Mouse (Mus musculus) kidney, postnatal 25 days (tissue): Measurements from ENCODE around the gene Ppp1r14d.

Experiments used
- DNase-seq, 2 experiments: peaks; one replicate each; pipeline ENCODE4 v3.0.0; 2021; ENCODE audit warnings: mixed read lengths in 2 of 2

The Ppp1r14d gene

DNA sequence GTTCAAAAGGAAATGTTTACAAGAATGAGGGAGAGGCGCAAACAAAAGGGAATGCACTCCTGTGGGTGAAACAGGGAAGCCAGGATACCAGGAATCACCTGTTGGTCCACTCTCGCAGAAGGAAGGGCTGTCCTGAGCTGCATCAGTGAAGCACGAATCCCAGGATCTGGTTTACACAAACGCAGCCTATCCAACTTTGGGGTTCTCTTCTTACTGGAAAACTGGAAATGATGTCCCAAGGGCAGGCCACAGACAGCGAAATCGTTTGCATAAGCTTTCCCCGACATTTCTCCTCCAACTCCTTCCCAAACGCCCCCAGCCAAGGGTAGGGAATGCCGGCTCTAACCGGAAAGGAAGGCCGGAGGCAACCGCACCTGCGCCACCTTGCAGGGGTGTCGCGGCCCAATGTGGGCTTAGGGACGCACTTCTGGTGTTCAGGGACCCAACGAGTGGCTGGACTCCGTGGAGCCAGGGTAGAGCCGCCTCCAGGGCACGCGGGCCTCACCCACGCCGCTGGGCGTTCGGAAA lies 7.0 kb upstream of the Ppp1r14d start:
- DNase-seq, result peak in 1 of 2 experiments; percentile 38

DNA sequence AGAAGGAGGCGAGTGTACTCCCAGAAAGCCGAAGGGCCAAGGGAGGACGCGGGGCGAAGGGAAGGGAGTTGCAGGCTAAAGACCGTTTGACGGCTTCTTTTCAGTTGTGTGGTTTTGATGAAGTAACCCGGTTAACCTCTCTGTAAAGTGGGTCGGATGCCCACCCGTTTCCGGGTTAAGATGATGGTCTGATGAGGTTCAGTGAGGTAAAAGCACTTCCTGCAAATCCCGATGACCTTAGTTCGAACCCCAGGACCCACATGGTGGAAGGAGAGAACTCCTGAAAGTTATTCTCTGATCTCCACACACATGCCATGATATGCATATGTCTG lies 20.6 kb downstream of the Ppp1r14d start:
- no peak for DNase-seq

DNA sequence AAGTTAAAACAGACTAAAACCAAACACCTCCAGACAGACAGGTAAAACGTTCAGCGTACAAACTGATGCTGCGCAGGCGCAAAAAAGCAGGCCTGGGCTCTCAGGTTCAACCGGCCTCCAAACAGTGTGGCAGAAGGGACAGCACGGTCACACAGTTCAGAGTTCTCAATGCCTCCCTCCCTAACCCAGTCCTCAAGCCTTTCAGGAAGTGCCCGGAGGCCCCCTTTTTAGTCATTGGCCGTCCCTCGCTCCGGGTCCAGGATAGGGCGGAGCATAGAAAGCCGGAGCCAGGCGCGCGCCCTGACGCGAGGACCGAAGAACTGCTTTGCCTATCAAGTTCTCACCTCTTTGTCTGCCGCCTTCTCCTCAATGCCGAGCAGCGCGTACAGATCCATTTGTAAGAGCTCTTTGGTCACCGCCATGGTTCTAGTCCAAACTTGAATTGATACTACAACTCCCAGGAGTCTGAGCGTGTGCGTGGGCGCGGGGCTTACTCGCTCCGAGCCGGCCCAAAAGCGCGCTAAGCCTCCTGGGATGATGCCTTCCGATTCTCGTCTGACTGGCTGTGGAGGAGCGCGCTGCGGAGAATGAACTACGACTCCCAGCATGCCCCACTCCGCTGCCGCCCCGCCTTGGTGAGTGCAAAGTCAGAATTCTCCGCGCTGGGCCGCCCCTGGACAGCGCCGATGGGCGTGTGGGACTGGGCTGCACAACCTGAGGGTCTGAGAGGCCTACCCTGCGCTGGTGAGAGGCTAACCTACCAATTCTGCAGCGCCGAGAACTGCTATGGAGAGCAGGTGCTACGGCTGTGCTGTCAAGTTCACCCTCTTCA lies 21.1 kb downstream of the Ppp1r14d start, which contains the start of the genes Zfyve19 and Dnajc17:
Zfyve19 (plus strand) TSS at position 274 of the 832 bp plus-strand sequence.
Dnajc17 (minus strand) TSS at position 452 of the 832 bp plus-strand sequence.
- peak; percentile 96 to 98 for DNase-seq

DNA sequence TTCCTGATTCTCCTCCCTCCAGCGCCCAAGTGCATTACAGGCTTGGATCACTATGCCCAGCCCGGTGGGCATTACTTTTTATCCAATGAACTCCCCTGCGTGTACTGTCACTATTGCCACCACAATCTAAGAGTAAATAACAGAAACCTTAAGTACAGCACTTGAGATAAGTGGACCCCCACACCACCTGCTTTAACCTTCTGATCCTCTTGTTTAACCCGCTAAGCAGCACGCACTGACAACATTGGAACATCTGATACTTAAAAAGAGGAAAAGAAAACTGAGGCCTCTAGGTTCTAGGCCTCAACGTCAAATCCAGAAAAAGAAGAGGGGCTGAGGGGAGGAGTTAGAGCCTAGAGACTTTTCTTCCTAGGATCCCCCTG lies 21.8 kb downstream of the Ppp1r14d start:
- DNase-seq, result no peak

DNA sequence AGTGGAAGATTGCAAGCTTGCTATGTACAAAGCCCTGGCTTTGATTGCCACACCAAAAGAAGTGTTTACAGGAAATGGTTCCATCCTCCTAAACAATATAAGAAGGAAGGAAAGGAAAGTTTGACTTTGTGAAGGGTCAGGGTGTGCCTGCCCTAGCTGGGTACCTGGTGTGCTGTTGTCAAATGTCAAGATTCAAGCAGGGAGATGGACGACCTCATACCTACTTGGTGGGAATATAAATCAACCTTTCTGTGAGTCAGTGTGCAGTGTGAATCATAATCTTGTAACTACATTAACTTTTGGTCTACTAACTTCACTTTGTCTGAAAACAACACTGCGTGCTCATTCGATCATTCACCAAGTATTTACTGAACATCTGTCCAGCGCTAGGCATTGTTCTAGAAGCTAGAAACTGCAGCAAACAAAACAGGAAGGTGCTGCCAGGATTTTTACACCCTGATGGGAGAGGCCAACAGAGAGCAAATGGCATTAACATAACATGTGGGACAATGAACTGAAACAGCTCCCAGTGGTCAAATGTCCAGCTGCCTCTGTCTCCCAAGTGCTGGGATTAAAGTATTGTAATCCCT lies 25.7 kb downstream of the Ppp1r14d start:
- peak in 1 of 2 experiments; percentile 44 for DNase-seq

DNA sequence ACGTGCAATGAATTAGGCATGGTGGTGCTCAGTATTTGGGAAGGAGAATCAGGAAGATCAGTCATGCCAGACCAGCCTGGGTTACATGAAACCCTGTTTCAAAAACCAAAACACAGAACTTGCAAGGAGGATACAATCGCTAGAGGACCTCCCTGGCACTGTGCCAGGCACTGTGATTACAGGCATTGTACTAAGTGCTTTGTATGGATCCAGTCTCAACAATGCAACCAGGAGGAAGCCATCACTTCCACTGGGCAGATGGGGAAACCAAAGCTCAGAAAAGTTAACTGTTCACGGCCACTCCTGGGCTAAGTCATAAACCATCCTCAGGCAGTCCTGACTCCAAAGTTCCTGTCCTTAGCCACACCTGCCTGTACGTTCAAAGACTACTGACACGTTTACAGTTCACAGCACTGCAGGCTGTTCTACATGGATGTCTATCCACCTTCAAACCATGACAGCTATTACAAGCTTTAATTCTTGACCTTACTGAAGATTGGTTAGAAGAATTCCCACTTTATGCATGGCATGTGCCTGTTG lies 26.7 kb downstream of the Ppp1r14d start:
- peak; percentile 55 to 63 for DNase-seq

DNA sequence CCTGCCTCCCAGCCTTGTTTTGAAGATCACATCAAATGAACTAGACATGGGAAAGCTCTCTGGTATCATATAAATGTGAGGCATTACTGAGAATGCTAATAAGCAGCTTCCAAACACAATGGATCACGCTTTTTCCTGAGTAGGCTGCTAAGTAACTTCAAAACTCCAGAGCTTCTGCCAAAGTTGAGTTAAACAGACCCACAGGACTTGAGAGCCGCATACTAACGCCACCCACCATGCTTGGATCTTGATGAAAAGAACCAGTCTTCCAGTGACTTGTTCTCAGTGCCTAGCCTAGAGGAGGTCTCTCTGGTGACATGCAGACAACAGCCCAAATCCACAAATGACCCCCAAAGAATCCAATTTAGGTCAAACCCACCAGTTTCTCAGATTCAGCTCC lies 30.8 kb downstream of the Ppp1r14d start:
- DNase-seq, result peak in 1 of 2 experiments; percentile 16

DNA sequence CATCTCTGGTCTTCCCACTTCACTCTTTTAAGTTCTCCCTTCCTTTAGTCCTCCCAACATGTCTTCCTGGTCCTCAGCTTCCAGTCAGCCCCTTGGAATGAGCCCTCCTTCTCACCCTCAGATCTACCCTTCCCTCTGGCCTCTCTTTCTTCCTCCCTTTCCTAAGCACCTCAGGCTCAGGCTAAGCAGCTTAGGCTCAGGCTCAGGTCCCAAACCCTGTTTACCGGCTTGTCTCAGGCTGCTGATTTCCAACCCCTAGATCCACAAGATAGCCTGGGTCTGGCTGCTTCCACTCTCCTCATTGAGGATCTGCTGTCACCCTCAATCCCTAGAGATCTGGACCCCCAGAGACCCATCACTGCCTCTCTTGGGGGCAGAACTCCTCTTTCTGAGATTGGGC lies 31.7 kb downstream of the Ppp1r14d start:
- DNase-seq, result peak in 1 of 2 experiments; percentile 21

DNA sequence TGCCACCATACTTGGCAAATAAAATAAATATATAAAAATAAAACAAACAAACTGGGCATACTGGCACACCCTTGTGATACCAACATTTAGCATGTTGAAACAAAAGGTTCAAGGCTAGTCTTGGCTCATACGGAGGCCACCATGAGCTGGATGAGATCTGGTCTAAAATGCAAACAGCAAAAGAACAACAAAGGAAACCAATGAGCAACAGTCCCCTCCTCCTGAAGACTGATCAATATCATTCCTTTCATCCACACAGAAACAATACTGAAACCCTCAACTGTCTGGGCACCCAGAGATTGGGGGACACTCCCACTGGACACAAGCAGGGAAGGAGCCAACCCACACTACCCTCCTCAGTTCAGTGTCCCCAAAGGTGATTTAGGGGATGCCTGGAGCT lies 32.2 kb downstream of the Ppp1r14d start:
- DNase-seq, result no peak

DNA sequence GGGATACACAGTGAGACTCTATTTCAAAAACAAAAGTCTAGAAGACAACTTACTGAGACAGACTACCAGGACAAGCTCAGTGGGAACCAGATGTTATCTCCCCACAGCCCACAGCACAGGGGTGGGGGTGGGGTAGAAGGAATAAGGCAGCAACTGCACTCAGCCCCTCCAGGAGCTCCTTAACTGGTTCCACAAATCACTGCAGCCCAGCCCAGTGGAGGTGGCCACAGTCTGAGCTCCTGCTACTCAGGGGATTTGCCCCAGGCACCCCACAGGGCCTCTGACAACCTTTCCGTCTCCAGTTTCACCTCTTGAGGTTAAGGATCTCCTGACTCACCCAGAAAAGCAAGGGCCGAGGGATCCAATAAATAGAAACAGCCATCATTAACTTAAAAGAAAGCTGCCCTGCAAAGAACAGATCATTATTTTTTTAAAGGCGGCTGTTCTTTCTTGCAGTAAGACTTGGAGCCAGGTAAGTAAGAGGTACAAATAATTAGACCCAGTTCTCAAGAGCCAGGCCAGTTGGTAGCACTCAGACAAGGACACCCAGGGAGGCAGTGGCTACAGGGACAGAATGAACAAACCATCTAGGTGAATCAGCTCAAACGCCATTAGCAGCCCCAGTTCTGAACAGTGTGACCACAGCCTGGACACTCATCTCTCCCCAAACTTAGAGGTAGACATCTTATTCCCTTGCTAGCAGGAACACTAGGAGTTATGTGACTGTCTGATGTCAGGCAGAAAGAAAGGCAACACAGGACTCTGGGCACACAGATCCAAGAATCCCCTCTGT lies 33.2 kb downstream of the Ppp1r14d start:
- DNase-seq, result peak in 1 of 2 experiments; percentile 41

DNA sequence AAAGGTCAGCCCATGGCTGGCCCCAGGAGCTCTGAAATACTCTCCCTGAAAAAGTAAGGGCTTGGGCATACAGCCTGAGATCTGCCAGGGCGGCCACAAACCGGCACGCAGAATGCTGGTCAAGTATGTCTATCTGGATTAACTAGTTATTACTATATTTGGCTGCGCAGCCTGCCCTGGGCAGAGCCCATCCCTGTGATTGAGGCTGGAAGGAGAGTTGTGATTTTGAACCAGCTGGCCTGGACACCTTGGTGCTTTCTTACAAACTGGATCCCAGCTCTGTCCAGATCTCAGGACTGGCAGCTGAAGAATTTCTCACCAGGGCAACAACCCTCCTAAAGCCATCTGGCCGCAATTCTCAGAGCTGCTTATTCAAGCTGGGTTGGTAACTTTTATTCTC lies 35.6 kb downstream of the Ppp1r14d start:
- DNase-seq, result no peak

DNA sequence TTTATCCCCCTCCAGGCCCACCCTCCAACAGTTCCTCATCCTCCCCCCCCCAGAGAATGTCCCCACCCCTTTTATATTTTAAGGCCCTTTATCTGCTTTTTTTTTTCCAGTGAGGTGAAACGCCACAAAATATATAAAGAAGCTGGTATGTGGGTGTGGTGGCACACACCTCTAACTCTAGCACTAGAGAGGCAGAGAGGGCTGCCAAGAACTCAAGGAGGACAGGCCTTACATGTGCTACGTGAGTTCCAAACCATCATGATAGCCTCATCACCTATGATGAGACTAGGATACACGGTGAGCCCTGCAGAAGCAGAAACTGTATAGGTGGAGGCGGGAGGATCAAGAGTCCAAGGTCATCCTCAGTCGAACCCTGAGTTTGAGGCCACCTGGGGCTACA lies 38.7 kb downstream of the Ppp1r14d start:
- no peak for DNase-seq

DNA sequence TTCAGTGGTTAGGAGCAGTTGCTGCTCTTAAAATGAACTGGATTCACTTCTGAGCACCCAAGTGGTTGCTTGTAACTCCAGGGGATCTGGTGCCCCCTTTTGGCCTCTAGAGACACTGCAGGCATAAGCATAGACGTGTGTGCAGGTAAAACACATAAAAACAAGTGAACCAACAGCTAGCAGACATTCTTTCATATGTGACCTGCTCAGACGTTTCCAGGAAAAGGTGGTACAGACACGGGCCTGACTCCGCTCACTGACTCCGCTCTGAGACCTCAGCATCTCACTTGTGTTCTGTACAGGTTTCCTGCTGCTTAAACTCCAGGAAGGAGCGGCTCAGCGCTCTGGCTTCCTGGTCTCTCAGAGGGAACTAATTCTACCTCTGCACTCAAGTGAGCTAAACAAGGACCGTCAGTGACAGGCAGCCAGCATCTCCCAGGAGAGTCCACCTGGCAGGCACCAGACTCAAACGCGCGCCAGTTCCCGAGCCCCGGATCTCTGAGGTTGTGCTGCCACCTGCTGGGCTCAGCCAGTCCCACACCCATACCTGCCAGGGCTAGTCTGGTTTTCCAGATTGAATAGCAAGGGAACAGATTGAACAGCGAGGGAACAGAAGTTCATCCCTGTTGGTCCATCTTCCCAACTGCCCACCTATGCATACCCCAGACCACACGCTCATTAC lies 40.5 kb downstream of the Ppp1r14d start:
- DNase-seq, result peak; percentile 86 to 91

DNA sequence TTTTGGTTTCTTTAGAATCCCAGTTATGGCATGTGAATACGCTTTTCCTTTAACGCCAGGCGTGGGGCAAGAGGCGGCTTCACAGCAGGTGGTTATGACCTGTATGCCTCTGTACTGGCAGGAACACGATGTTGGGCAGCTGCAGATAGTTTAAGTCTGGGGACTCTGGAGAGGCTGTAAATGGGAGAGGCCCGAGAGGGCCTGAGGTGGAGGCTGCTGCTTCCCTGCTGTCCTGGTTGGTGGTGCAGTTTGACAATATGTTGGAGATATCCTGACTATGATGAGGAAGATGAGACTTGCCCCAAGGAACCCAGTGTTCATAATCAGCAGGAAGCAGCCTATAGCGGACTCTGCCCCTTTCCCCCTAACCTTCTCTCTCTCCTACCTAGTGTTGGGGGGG lies 46.8 kb downstream of the Ppp1r14d start:
- DNase-seq, result no peak

DNA sequence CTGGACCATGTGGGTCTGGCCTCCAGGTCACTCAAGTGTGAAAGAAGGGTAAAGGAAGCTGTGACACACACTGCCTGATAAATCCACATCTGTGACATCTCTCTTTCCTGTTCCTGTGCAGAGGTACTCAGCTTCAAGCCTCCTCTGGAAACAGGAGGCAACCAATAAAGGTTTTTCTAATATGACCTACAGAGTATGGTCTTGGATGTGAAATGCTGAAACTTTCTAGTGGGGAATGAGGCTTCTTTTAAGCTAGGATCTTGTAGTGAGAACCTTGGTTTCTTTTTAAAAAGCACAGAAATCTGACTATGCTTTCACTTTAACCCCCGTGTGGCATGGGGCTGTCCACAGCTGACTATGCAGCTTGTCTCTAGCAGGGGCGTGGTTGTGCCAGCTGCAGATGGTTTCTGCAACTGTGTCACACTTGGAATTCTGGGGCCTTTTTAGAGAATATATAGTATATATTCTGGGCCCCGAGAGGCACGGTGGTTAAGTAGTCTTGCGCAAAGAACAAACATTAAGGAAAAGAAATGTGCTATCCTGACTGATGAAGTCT lies 52.2 kb downstream of the Ppp1r14d start:
- no peak for DNase-seq

DNA sequence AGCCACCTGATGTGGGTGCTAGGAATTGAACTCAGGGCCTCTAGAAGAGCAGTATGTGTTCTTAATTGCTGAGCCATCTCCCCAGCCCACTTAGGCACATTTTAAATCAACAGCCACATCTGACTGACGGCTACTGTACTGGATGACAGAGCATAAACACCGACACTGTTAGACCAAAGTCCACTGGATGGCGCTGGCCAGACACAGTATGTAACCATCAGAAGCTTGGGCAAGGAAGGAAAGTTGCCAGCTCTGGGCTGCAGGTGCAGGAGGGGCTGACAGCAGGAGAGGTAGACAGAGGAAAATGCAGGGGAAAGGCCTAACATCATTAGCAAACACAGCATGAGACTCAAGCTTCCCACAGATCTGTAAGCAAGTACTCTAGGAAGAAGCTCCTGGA lies 52.9 kb downstream of the Ppp1r14d start:
- DNase-seq, result peak; percentile 48 to 72

DNA sequence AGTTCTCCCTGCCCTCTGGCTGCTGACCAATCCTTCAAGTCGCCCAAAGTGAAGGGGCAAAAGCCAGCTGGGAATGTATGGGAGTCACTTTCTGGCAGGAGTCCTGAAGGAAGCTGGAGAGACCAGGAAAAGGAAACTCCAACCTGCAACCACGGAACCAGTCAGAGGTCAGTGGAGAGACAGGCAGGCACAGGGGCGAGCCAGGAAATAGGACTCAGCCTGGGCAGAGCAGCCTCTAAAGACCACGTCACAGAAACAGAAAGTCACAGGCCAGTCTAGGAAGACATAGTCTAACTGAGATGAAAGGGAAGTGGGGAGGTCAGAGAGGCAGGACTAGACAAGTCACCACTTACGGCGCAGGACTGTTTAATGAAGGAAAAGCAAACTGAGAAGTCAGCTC lies 54.1 kb downstream of the Ppp1r14d start:
- peak; percentile 35 to 62 for DNase-seq

DNA sequence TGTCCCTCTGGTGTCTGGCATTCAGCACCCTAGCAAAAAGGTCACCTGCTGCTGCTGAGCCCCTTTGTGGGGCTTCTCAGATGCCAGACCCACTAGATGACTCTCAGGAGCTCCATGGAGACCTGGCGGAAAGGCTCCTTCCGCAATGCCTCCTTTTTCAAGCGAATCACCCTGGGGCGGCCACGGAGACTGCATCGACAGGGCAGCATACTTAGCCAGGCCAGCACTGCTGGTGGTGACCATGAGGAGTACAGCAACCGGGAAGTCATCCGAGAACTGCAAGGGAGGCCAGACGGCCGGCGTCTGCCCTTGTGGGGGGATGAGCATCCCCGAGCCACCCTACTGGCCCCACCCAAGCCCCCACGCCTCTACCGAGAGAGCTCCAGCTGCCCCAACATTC lies 54.8 kb downstream of the Ppp1r14d start:
- DNase-seq, result no peak

DNA sequence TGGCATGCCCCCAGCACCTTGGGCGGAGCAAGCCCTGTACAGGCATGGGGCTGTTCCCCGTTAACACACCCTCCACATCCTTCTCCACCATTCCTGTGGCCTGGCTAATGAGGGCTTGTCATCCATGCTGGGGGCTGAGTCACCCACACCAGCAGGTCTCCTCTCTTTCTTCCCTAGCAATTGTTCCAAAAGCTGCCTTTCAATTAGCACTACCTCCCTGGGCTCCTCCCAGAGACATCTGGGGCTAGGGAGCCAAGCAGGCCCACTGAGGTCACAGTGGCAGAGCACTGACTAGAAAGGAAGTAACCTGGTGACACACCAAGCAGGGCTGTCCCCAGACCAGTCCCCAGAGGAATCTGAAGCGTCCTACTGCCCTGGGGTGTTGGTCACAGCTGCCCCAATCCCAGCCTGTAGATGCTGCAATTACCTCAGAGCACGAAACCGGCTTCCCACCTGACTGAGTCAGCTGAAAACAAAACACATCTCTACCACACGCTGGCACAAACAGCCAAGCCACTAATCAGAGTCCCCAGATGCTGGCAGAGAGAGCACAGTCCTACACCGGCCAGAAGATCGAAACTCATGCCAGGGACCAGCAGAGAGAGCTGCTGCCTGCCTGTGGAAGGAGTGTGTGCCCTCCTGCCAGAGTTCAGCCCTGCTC lies 55.6 kb downstream of the Ppp1r14d start, which contains the start of gene Gm14137:
Gm14137 (plus strand) TSS at position 519 of the 661 bp plus-strand sequence.
- no peak for DNase-seq

DNA sequence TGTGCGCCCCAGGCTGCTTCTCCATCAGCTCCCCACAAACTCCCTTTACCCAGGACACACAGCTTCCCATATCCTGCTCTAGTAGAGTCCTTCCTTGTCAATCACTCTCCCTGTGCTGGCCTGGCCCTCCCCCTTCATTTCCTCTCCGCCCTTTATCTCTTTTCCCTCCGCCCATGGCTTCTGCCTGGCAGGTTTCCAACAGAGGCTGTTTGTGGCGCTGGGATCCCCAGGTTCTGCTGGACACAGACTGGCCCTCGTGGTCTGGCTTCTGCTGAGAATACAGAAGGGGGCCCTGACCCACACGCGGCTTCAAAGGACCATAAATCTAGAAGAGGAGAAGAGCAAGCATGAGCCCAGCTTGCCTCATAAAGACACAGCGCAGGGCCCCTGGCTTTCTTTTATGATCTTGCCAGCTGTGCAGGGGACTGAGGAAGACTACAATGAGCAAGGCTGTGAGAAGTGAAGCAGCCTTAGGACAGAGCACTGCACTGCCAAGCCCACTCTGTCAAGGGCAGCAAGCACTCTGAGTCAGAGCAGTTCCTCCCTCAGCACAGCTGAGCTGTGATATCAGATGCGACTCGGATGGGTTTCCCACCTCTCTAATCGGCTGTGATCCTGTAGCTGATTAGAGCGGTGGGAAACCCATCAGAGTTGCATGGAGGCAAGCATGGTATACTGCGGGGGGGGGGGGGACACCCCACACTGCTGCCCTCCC lies 56.7 kb downstream of the Ppp1r14d start:
- DNase-seq, result peak; percentile 85

DNA sequence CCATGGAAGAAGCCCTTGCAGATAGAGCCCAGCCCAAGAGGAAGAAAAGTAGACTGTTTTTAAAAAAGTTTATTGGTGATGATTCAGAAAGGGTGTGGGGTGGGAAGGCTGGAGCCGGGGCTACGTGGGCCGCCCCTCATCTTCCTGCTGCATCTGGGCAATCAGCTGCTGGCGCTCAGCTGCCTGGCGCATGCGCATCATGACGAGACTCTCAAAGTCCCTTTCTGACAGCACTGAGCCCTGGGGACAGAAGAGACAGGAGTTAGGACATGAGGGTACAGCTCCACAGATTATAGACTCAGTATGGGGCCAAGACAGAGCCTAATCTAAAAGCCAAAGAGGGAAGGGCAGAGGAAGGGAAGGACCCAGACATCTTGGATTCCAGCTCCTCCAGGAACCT lies 57.3 kb downstream of the Ppp1r14d start:
- no peak for DNase-seq
